Mouse (Mus musculus) left cerebral cortex, adult 2 months (tissue): ENCODE measurements around the gene 0610040J01Rik. TPM values are rescaled to one million over a fixed set of nuclear protein-coding genes. Genes with fewer than 3 reads are reported as not detected.

Source experiments
- DNase-seq, 2 experiments: peaks; one replicate each; pipeline ENCODE4 v3.0.0; 2021 to 2022; ENCODE audit warnings: low spot score in 2 of 2, mixed read lengths in 1 of 2; ENCODE audit errors: extremely low spot score in 1 of 2
- H3K27ac ChIP-seq: fragments of 200-600 bp; 2 replicates; pipeline ENCODE4 v1.8.1; 2022
- H3K4me3 ChIP-seq: fragments of 200-600 bp; 2 replicates; pipeline ENCODE4 v1.8.1; 2022
- CTCF ChIP-seq: fragments of 200-600 bp; IDR thresholded peaks from 2 replicates; pipeline ENCODE4 v1.8.1; 2022; ENCODE audit warnings: antibody characterized with exemption, mild to moderate bottlenecking, moderate library complexity
- intact Hi-C: fragments of 180-260 bp; cut with DNase I; formaldehyde crosslinking; loops from one replicate; pipeline ENCODE4 v1.15.1; 2025
- total RNA-seq, 2 experiments: library from RNA; stranded (reverse); gene quantifications; 2 replicates each; pipeline ENCODE4 v1.2.3; 2021

0610040J01Rik gene
- total RNA-seq, 2 experiments from 2014 or later = 3.5 to 4.1 TPM

GRCm38 (mm10) chr5:63819519-63819918 lies 7.4 kb downstream of the 0610040J01Rik start:
- Histone ChIP-seq H3K27ac (no peak overlapping the region), H3K4me3 (no peak overlapping the region)
- intact Hi-C loops = loop anchor here (10.0 kb wide), 1 partner anchor 245 kb away; no protein-coding TSS in a partner anchor
- TF ChIP-seq CTCF = no peak
- DNase-seq = no peak

GRCm38 (mm10) chr5:63821176-63821575 lies 9.0 kb downstream of the 0610040J01Rik start:
- no peak; the same call in none of the 2 replicates for TF ChIP-seq CTCF

DNA sequence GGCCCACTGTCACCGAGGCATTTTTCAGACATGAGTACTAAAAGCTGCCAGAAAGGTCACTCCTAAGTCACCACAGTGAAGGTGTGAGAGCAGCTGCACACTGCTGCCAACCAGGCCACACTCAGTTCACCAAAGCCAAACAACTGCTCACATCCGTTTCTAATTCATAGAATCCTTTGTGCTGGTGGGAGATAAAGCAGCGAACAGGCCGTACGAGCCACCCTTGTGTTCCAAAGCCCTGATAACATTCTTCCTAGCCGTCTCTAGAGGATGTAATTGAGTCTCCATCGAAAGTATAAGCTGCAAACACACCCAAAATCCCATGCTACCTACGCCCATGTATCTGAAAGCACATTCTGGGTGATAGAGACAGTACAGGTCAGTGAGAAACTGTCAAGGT lies 9.7 kb downstream of the 0610040J01Rik start:
- intact Hi-C loops = no loop called here
- H3K4me3 ChIP-seq = no peak overlapping the region
- H3K27ac ChIP-seq = no peak overlapping the region
- no peak for DNase-seq
- no peak for TF ChIP-seq CTCF

More at GRCm38 (mm10) chr5:63821176-63821575, 9.0 kb downstream of the 0610040J01Rik start:
- H3K27ac ChIP-seq = no peak overlapping the region
- H3K4me3 ChIP-seq = no peak overlapping the region
- no peak for DNase-seq
- intact Hi-C loops = no loop called here

DNA sequence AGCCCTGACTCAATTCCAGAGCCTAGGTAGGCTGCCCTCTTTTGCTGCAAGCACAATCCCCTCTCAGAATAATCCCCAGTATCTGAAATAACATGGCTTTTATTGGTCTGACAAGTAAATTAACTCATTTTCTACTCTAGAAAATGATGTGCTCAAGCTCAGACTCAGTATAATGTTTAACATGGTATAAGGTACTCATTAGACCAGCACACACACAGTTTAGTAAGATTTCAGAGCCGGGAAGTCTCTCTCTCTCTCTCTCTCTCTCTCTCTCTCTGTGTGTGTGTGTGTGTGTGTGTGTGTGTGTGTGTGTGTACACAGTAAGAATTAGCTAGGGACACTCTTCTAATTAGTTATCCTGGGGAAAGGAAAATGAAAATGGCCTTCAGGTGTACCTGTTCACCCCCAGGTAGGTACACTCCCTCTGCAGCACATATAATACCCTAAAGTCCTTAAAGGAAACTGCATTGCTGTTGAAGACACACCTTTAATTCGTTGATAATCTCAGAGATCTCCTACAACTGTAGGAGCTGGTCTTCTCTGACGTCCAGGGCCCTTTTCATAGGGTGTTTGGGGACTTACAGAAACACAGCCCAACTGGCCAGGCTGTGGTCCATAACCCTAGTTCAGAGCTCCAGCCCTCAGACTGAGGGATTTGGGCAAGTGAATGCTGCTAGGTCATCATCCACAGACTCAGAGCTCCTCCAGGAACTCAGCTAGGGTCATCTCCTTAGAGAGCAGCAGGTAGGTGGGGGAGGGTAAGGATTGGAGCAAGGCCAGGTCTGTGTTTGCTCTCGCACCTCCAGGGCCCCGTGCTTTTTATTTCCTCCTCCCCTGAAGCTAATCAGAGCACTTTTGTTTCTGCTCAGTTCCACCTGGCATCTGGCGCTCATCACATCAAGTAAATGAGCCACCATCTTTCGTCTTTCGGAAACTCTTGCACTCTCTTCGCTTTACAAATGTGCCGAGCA lies 11.5 kb downstream of the 0610040J01Rik start:
- no peak overlapping the region for H3K27ac ChIP-seq
- intact Hi-C loops = no loop called here
- DNase-seq = no peak
- no peak overlapping the region for H3K4me3 ChIP-seq
- TF ChIP-seq CTCF = no peak

DNA sequence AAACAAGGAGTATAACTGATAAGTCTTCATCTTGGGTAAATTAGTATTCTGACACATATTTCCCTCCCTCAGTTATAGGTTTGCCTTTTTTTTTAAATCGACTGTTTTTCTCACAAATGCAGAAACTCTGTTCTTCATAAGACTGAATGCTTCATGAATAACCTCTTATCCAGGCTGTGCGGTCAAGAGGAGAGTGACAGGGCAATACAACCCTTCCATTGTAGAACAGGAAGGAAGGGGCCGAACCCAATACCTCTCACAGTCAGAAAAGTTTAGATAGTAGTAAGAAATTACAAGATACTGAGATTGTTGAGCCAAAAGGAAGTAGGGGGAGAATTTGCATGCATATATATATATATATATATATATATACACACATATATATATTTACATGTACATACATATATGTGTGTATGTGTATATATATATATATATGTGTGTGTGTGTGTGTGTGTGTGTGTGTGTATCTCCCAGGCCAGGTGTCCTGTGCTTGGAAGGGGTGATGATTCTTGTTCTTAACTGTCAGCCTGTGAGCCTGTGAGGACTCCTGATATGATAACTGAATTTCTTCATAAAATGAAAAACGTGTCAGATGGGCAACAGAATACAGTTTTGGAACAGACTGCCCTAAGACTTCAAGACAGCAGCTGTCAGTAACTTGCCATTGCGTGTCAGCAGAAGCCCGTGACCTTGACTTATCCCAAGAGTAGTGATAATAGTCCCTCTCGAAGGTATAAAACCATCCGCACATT lies 12.6 kb downstream of the 0610040J01Rik start:
- intact Hi-C loops = no loop called here
- no peak for DNase-seq
- Histone ChIP-seq H3K27ac (no peak overlapping the region), H3K4me3 (no peak overlapping the region)
- no peak for TF ChIP-seq CTCF

DNA sequence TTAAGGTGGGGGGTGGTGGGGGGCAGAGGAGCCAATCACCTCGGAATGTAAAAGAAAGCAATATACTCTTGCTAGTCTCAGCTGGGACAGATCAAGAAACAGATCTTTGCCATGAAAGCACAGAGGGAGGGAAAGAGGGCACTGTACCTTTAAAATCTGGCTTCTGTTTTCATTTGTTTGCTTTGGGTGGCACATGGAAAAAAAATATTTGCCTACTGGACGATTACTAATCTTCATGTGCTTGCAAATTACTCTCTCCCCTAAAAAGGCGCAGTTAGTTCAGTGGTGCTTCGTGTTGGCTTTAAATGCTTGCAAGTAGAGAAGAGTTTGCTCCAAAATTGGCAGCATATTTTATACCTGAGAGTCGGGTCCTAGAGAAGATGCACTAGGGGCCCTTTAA lies 13.7 kb downstream of the 0610040J01Rik start:
- no peak for DNase-seq
- Histone ChIP-seq H3K27ac (no peak overlapping the region), H3K4me3 (no peak overlapping the region)
- intact Hi-C loops = no loop called here
- TF ChIP-seq CTCF = no peak

GRCm38 (mm10) chr5:63827006-63827405 lies 14.8 kb downstream of the 0610040J01Rik start:
- no peak for TF ChIP-seq CTCF
- Histone ChIP-seq H3K4me3 (no peak overlapping the region), H3K27ac (no peak overlapping the region)
- intact Hi-C loops = no loop called here
- DNase-seq = no peak

DNA sequence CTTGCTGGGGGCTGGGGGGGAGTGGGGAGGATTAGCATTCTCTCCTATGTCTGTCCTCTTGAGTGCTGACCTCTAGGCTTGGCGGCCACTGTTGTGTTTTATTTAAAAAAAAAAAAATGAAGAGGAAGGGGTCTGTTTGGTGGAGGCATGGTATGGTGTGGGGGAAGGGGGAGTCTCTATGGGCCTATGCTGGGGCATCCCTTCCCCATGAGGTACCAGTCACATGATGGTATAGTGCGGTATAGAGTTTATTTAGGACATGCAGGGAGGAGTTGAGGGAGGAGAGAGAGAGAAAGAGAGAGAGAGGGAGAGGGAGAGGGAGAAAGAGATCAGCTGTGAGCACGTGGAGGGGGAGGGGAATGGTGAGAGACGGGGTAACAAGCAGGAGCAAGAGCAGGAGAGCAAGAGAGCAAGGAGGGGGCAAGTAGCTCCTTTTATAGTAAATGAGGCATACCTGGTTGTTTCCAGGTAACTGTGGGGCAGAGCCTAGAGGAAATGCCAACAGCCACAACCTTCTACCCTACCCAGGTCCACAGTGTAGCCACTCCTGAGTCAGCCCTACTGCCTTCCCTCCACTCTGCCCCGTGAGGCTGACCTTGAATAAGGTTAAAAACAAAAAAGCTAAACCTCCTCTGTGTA lies 15.4 kb downstream of the 0610040J01Rik start:
- DNase-seq = no peak
- H3K4me3 ChIP-seq = no peak overlapping the region
- intact Hi-C loops = no loop called here
- TF ChIP-seq CTCF = no peak
- no peak overlapping the region for H3K27ac ChIP-seq

GRCm38 (mm10) chr5:63828380-63829185 lies 16.4 kb downstream of the 0610040J01Rik start:
- no peak for DNase-seq
- no peak for TF ChIP-seq CTCF
- intact Hi-C loops = no loop called here
- no peak overlapping the region for H3K4me3 ChIP-seq
- H3K27ac ChIP-seq = no peak overlapping the region

GRCm38 (mm10) chr5:63831054-63831453 lies 18.9 kb downstream of the 0610040J01Rik start:
- Histone ChIP-seq H3K27ac (no peak overlapping the region), H3K4me3 (no peak overlapping the region)
- intact Hi-C loops = no loop called here
- DNase-seq = no peak
- no peak for TF ChIP-seq CTCF

- intact Hi-C loops = no loop called here
- Histone ChIP-seq H3K4me3 (no peak overlapping the region), H3K27ac (no peak overlapping the region)
- no peak for DNase-seq
- TF ChIP-seq CTCF = no peak
Measured at GRCm38 (mm10) chr5:63833955-63834354, 21.8 kb downstream of the 0610040J01Rik start.
